Mouse (Mus musculus) forebrain, postnatal 0 days (tissue): Measurements from ENCODE around the gene Dlx4. TPM values are rescaled to one million over a fixed set of nuclear protein-coding genes. Genes with fewer than 3 reads are reported as not detected.

Source experiments
- ATAC-seq: fragments of 200-750 bp; cut with Nextera tagmentation; 2 replicates; pipeline ENCODE4 v1.8.0; 2017; ENCODE audit warnings: mild to moderate bottlenecking, moderate library complexity
- DNase-seq: peaks from one replicate; pipeline ENCODE4 v3.0.0-alpha.2; 2015
- H3K27ac ChIP-seq: fragments of 300-500 bp; sonication (generic); 2 replicates; pipeline ENCODE4 v1.5.1; 2014; ENCODE audit warnings: low read depth, mild to moderate bottlenecking, antibody characterized with exemption, low read length, moderate library complexity, mixed read lengths
- H3K27me3 ChIP-seq: fragments of 300-500 bp; sonication (generic); 2 replicates; pipeline ENCODE4 v1.6.1; 2014; ENCODE audit warnings: mild to moderate bottlenecking, low read length, mixed read lengths; ENCODE audit not compliant: insufficient read depth
- H3K36me3 ChIP-seq: fragments of 300-500 bp; sonication (generic); 2 replicates; pipeline ENCODE4 v1.6.1; 2014; ENCODE audit warnings: mild to moderate bottlenecking, moderate library complexity; ENCODE audit not compliant: insufficient read depth
- H3K4me1 ChIP-seq: fragments of 300-500 bp; sonication (generic); 2 replicates; pipeline ENCODE4 v1.6.1; 2014; ENCODE audit warnings: antibody characterized with exemption; ENCODE audit not compliant: insufficient read depth
- H3K4me2 ChIP-seq: fragments of 300-500 bp; sonication (generic); 2 replicates; pipeline ENCODE4 v1.6.1; 2014; ENCODE audit warnings: low read depth, mild to moderate bottlenecking, moderate library complexity
- H3K4me3 ChIP-seq: fragments of 300-500 bp; sonication (generic); 2 replicates; pipeline ENCODE4 v1.5.1; 2014; ENCODE audit warnings: low read depth, low read length, mixed read lengths
- H3K9ac ChIP-seq: fragments of 300-500 bp; sonication (generic); 2 replicates; pipeline ENCODE4 v1.6.1; 2014; ENCODE audit warnings: mild to moderate bottlenecking
- H3K9me3 ChIP-seq: fragments of 300-500 bp; sonication (generic); 2 replicates; pipeline ENCODE4 v1.6.1; 2016; ENCODE audit warnings: low read length
- CTCF ChIP-seq: sonication (generic); IDR thresholded peaks from 2 replicates; pipeline ENCODE4 v1.5.1; 2016; ENCODE audit warnings: antibody characterized with exemption, control low read depth, low read depth
- WGBS: fragments of 180-500 bp; shearing (Covaris S2); extraction: QIAGEN DNeasy Blood & Tissue Kit; methylation state at CpG from one replicate; pipeline ENCODE4 v1.1.7; 2014; 5-methylcytosine and 5-hydroxymethylcytosine counted together
- polyA plus RNA-seq: library from polyadenylated mRNA; unstranded; fragments of >200 nt; fragmentation: Nextera tagmentation; extraction: Ambion mirVana; gene quantifications from 2 replicates; pipeline ENCODE4 v1.2.1, GENCODE M21; 2015
- total RNA-seq: library from RNA; depleted of rRNA; stranded (reverse); fragments of >200 nt; gene quantifications from 2 replicates; pipeline ENCODE4 v1.2.3, GENCODE M21; 2014

The Dlx4 gene
- total and polyA plus RNA-seq, 2 experiments from 2014 or later: 0.82 TPM; not detected in 1

GRCm38 (mm10) chr11:95143663-95144062 is 2.4 kb downstream of the Dlx4 start:
- no peaks in the 10 kb centered on the region; the same call in 1 of the 2 replicates for H3K4me1 ChIP-seq
- 3% methylated on average over 4 of the region's 4 CpGs for WGBS
- no peak overlapping the region for H3K4me3 ChIP-seq
- no peak overlapping the region for H3K27ac ChIP-seq
- TF ChIP-seq CTCF: no peak
- DNase-seq: no peak
- H3K4me2 ChIP-seq: no peak overlapping the region
- peaks cover 95% of the 10 kb centered on the region for H3K27me3 ChIP-seq
- no peak overlapping the region for H3K9ac ChIP-seq
- ATAC-seq: no peak
- no peaks in the 10 kb centered on the region for H3K36me3 ChIP-seq
- H3K9me3 ChIP-seq: no peaks in the 10 kb centered on the region

- DNase-seq (no peak), ATAC-seq (0 out of 2 replicates have a peak, but pooled peaks have one; percentile 29)
- no peaks in the 10 kb centered on the region for H3K36me3 ChIP-seq
- no peak overlapping the region; the same call in 1 of the 2 replicates for H3K4me2 ChIP-seq
- 2% methylated on average over 39 of the region's 39 CpGs for WGBS
- H3K27ac ChIP-seq: no peak overlapping the region
- H3K4me1 ChIP-seq: no peaks in the 10 kb centered on the region; the same call in 1 of the 2 replicates
- peaks cover 95% of the 10 kb centered on the region for H3K27me3 ChIP-seq
- H3K4me3 ChIP-seq: no peak overlapping the region; the same call in 1 of the 2 replicates
- no peak for TF ChIP-seq CTCF
- no peak overlapping the region for H3K9ac ChIP-seq
- no peaks in the 10 kb centered on the region for H3K9me3 ChIP-seq
Observed at GRCm38 (mm10) chr11:95142980-95143575, 3.0 kb downstream of the Dlx4 start.

GRCm38 (mm10) chr11:95142258-95142657 is 3.8 kb downstream of the Dlx4 start:
- no peak for TF ChIP-seq CTCF
- H3K27ac ChIP-seq: no peak overlapping the region
- H3K4me1 ChIP-seq: no peaks in the 10 kb centered on the region; the same call in 1 of the 2 replicates
- H3K4me2 ChIP-seq: no peak overlapping the region
- peaks cover 95% of the 10 kb centered on the region for H3K27me3 ChIP-seq
- 9% methylated on average over 10 of the region's 10 CpGs for WGBS
- H3K36me3 ChIP-seq: no peaks in the 10 kb centered on the region
- DNase-seq (no peak), ATAC-seq (no peak)
- H3K9ac ChIP-seq: no peak overlapping the region
- no peak overlapping the region for H3K4me3 ChIP-seq
- no peaks in the 10 kb centered on the region for H3K9me3 ChIP-seq

- WGBS: 39% methylated on average over 5 of the region's 5 CpGs
- Histone ChIP-seq H3K4me1 (no peaks in the 10 kb centered on the region; the same call in 1 of the 2 replicates), H3K27ac (no peak overlapping the region), H3K9ac (no peak overlapping the region), H3K27me3 (peaks cover 78% of the 10 kb centered on the region), H3K4me3 (no peak overlapping the region), H3K9me3 (no peaks in the 10 kb centered on the region), H3K36me3 (no peaks in the 10 kb centered on the region), H3K4me2 (no peak overlapping the region)
- TF ChIP-seq CTCF: no peak
- DNase-seq (no peak), ATAC-seq (no peak)
Observed at GRCm38 (mm10) chr11:95139871-95140270, 6.2 kb downstream of the Dlx4 start.

GRCm38 (mm10) chr11:95137281-95137680 is 8.8 kb downstream of the Dlx4 start:
- Histone ChIP-seq H3K4me1 (no peaks in the 10 kb centered on the region), H3K4me3 (no peak overlapping the region), H3K4me2 (no peak overlapping the region), H3K9me3 (no peaks in the 10 kb centered on the region), H3K9ac (no peak overlapping the region), H3K27me3 (peaks cover 56% of the 10 kb centered on the region), H3K36me3 (no peaks in the 10 kb centered on the region), H3K27ac (no peak overlapping the region)
- ATAC-seq (no peak), DNase-seq (no peak)
- no peak for TF ChIP-seq CTCF
- 15% methylated on average over 6 of the region's 6 CpGs for WGBS

GRCm38 (mm10) chr11:95133321-95133720 is 12.7 kb downstream of the Dlx4 start:
- Histone ChIP-seq H3K9me3 (no peaks in the 10 kb centered on the region), H3K27ac (no peak overlapping the region), H3K9ac (no peak overlapping the region), H3K36me3 (no peaks in the 10 kb centered on the region), H3K4me1 (no peaks in the 10 kb centered on the region), H3K4me3 (no peak overlapping the region), H3K4me2 (no peak overlapping the region), H3K27me3 (peaks cover 16% of the 10 kb centered on the region; the same call in 1 of the 2 replicates)
- no peak for TF ChIP-seq CTCF
- 74% methylated on average over 6 of the region's 6 CpGs for WGBS
- DNase-seq (no peak), ATAC-seq (no peak)

- no peak for ATAC-seq
- no peak for TF ChIP-seq CTCF
- no peak overlapping the region for H3K27ac ChIP-seq
Observed at GRCm38 (mm10) chr11:95130668-95131252, 15.3 kb downstream of the Dlx4 start.

More at GRCm38 (mm10) chr11:95130668-95131252, 15.3 kb downstream of the Dlx4 start:
- Histone ChIP-seq H3K4me3 (no peak overlapping the region), H3K9me3 (no peaks in the 10 kb centered on the region), H3K27me3 (no peaks in the 10 kb centered on the region; the same call in 1 of the 2 replicates), H3K4me2 (no peak overlapping the region), H3K9ac (no peak overlapping the region), H3K4me1 (no peaks in the 10 kb centered on the region), H3K36me3 (no peaks in the 10 kb centered on the region)
- 79% methylated on average over 17 of the region's 17 CpGs for WGBS
- DNase-seq: no peak
